Mouse (Mus musculus) cerebellum, postnatal 4 days (tissue): Measurements from ENCODE around the gene Cntf.
A peak's percentile ranks its signal among the peaks of the same experiment; 100 is the strongest.

Experiments
- DNase-seq, 2 experiments: peaks; one replicate each; pipeline ENCODE4 v3.0.0; 2022; ENCODE audit warnings: low spot score in 2 of 2, mixed read lengths in 1 of 2

Cntf gene

DNA sequence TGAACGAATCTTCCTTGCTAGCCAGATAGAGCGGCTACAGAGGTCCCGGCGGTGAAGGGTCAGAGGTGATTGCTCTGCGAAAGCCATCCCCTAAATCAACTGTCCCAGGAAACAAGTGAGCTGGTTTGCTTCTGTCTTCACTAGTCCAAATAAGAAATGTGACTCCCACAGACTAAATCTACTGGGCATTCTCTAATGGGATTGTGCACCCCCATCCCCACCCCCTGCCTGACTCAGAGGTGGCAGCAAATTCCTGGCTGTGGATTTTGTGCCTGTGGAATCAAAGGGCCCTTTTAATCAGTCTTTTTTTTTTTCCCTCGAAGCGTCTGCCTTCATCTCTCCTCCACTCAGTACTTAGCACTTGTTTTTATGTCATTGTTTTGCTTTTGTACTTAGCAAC, at the start of gene Cntf:
Gene Cntf, minus strand, starts transcription at position 325 of the 400 bp plus-strand sequence.
- no peak for DNase-seq

DNA sequence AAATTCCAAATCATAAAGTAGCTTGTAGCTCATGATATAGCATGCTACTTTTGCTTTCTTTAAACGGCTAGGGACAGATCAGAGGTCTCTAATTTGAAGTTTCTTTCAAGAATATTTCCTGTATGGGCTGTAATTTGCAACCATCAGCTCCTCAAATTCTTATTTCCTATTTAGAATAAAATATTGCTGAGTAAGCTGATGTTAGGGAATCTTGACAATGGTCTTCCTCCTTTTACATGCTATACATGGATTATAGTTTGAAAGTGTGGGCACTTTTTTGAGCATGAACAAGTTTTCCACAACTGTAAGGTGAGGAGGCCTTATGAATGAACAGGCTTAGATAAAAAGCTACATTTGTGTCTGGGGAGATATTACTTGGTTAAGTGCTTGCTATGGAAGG, 48.5 kb upstream of the Cntf start:
- no peak for DNase-seq

DNA sequence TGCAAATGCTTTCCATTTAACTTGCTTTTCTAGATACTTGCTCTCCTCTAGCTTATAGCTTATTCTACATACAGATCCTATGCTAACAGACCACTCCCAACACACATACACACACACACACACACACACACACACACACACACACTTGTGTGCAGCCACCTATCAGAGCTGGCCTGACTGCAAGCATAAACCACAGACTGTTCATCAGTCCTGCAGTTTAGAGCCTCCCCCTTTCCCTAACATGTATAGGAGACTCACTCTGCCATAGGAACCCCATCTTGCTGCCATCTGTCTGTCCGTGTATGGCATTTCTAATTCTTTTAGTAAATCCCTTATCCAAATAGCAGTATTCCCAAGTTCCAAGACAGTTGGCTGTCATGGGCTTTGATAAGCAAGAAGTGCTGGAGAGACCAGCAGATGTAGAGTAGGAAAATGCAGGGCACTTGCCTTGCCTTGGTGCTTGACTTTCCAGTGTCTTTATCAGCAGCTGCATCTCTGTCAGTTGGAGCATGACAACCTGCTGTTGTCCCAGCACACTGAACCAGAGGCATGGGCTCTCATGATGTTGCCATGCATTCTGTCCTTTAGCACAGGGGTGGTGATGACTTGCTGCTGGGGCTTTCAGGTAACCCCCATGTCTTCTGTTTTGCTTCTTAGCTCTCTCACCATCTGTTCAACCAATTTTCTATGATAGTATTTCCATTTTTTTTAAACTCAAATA, 47.4 kb upstream of the Cntf start:
- DNase-seq: no peak

DNA sequence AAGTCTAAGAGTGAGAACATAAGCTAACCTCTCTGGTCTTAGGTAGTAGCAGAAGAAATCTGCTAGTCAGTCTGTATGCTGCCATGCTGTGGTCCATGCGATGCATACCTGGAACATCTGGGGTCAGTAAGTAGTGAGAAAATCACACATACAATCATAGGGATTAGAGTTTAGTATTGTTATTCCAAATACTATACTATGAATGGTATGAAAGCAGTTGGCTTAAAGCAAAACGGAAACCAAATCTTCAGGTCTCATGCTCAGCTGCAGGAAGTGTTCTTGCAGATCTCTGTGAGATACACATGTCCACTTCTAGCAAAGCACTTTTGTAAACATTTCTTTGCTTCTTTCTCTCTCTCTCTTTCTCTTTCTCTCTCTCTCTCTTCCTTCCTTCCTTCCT, 40.8 kb upstream of the Cntf start:
- DNase-seq: no peak

DNA sequence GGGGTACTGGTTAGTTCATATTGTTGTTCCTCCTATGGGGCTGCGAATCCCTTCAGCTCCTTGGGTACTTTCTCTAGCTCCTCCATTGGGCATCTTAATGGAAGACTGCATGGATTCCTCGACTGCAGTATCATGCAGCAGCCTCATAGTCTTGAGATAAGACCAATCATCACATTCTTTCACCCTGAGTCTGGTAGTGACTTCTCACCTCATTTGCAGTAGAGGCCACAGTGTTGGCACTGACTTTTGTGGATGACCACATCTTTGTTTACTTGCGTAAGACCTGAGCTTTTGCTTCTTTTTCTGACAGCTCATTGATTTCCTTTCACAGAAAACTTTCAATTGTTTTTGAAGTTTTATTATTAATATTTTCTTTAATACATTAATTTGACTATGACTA, 40.3 kb upstream of the Cntf start:
- no peak for DNase-seq

DNA sequence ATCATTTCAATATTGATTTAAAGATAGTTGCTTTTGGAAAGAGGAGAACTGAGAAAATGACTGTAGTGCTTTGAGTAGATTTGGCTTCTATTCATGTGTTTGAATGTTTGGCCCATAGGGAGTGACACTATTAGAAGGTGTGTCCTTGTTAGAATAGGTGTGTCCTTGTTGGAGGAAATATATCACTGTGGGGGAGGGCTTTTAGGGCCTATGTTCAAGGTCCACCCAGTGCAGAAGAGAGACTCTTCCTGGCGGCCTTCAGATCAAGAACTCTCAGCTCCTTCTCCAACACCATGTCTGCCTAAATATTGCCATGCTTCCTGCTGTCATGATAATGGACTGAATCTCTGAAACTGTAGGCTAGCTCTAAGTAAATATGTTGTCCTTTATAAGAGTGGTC, 38.8 kb upstream of the Cntf start:
- no peak for DNase-seq

DNA sequence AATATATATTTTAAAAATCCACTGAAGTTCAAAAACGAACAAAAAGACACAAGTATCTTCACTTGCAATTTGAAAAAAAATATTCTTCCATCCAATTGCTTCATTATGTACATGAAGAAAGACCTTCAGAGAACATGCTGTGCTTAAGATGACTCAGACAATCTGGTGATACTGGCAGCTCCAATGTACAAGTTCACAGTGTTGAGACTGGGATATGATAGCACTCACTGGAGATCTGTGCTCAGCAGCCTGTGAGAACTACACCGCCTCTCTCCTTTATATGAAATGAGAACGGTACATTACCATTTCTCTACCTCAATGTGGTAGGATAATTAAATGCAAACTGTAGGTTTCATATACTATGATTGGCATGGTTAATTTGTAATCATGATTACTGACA, 37.4 kb upstream of the Cntf start:
- no peak for DNase-seq

DNA sequence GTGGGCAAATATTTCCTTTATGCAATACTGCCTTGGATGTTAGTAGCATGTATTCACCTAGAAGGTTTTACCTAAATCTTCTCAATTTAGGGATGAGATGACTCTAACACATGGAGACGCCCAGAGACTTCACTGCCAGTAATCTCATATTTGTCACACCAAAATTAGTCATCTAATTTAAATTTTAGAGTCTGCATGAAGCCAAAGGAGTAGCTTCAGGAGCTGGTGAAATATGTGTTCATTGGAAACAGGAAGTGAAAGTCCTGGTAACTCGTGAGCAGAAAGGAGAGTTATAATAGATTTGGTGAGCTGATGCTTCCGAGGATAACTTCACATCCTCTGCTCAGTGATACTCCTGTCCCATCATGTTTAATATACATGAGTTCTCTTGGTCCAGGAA, 35.6 kb upstream of the Cntf start:
- no peak for DNase-seq

DNA sequence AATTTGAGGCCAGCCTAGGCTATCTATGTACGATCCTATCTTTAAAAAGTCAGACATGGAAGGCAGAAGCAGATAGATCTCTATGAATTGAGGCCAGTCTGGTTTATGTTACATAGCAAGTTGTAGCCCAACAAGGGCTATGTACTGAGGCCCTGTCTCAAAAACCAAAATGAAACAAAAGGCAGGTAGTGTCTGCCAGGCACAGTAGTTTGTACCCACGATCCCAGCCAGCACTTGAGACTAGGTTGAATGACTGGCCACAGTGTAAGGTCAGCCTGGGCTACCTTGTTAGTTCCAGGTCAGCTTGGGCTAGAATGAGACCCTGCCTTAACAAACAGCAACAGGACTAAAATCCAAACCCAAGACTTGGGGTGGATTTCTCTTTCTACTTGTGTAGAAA, 35.2 kb upstream of the Cntf start:
- no peak for DNase-seq

DNA sequence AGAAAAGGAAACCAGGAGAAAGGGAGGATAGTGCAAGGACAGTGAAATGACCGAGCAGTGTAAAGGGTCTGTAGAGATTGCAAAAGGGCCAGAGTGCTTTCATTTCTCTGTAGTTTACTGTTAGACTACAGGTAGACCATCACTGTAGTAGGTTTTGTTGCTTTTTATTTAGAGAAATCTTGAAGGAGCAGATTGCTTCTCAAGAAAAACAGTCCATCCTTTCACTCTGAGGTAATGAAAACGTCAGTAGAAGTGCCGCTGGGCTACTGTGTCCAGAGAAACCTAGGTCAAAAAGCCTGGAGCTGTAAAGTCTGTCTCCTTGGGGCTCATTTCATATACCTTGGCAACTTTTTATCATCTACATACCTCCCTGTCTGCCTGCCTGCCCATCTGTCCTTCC, 33.6 kb upstream of the Cntf start:
- DNase-seq: no peak

DNA sequence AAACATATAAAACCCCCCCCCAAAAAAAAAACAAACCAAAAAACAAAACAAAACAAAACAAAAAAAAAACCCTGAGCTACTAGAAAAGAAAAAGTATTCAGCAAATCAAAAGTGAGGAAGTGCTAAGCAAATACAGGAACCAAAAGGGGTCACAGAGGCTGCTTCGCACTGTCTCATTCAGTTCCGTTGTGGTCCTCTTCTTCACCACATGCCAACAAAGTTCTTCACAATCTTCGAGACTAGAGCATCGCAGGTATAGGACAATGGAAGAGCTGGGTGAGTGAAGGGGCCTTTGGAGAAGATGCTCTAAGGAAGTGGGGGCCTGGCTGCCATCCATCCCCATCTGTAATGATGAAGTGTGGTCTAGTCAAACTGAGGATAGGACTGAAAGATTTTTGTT, 33.0 kb upstream of the Cntf start:
- DNase-seq: no peak

DNA sequence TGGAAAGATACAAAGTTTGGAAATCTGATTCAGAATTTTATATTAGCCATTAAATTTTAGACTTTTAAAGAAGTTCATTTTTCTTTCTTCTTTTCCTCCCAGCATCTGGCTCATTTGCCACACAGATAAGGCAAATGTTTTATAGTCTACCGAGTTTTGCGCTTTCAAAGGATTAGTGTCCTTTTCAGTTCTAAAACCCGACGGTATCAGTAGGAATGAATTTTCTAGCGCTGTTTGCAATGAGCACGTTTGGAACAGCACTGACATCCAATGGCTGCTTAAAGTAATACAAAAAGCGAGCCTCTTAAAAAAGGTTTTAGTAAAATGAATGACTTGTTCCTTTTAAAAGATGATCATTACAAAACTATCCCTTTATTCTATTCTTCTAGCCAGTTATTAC, 31.6 kb upstream of the Cntf start:
- DNase-seq: peak in 1 of 2 experiments; percentile 8

DNA sequence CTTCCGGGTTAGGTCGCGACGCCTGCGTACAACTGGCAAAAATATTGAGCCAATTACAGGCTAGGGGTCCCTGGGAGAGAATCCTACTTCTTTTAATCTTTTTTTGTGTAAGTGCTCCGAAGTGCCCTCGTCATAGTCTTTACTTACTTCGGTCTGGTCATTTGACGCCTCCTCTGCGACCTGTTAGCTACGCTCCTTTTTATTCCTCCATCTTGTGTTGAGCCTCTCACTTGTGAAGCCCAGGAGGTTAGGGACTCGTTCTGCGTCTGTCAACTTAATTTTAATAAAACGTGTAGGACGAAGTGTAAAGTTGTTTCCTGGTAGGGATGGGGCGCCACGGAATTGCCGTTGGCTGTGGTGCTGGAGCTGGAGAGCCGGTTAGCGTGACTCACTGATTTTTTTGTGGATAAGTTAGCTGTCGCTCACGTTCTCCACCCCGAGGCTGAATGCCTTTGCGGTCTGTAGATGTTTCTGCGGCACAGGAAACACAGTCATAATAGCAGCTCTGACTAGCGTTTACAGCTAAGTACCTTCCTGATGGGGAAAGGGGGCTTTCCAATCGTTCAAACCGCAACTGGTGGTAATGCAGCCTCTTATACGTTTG, 31.0 kb upstream of the Cntf start:
- DNase-seq: peak in 1 of 2 experiments; percentile 28

DNA sequence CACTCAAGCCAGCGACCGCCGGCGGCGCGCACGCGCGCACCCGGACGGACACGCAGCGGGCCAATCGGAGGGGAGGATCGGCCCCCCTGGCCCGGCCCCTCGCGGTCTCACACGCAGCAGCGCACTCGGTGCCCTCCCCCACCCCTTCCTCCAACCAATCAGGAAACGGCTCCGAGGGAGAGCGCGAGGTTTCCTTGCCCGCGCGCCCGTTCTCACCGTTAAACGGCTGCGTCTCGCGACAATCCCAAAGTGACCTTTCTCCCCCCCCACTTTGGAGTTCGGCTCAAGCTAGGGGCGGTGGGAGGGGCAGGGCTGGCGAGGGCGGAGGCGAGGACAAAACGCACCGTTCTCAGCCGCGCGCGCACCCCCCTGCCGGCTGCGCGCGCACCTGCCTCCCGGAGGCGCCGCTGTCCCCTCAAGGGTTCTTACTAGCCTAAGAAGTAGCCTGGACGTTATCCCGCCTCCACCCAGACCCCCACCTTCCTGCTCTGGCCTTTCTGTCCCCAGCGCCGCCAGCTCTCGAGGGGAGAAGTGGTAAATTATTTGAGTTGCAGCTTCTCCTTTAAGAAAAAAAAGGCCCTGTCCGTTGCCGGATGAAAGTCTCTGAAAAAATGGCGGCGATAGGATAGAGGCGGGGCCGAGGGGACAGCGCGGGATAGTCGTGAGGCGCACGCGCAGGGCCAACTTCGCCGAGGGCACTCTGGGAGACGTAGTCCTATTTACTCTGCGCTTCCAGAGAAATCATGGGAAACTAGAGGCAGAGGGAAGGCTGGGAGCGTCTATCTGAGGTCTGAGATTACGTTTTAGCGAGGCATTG, 30.3 kb upstream of the Cntf start, which contains the start of the genes Zfp91 and Lpxn:
Gene Zfp91, minus strand, starts transcription at position 616 of the 817 bp plus-strand sequence.
Gene Lpxn, plus strand, starts transcription at position 683 of the 817 bp plus-strand sequence.
- DNase-seq: peak; percentile 90 to 97

DNA sequence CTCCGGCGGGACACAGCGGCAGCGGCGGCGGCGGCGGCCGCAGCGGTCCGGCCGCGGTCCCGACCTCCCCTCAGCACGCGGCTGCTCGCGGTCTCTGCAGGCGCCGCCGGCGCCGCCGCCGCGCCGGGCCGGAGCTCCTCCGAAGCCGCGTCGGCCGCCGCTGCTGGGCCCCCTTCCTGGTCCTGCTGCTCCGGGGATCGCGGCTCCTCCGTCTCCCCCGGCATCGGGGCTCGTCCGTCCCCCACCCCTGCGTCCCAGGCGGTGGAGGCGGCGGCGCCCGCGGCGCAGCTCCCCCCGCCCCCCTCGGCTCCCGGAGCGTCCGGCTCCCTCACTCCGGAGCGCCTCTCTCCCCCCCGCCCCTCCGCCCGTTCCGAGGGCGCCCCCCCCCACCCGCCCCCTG, 29.7 kb upstream of the Cntf start:
- no peak for DNase-seq

DNA sequence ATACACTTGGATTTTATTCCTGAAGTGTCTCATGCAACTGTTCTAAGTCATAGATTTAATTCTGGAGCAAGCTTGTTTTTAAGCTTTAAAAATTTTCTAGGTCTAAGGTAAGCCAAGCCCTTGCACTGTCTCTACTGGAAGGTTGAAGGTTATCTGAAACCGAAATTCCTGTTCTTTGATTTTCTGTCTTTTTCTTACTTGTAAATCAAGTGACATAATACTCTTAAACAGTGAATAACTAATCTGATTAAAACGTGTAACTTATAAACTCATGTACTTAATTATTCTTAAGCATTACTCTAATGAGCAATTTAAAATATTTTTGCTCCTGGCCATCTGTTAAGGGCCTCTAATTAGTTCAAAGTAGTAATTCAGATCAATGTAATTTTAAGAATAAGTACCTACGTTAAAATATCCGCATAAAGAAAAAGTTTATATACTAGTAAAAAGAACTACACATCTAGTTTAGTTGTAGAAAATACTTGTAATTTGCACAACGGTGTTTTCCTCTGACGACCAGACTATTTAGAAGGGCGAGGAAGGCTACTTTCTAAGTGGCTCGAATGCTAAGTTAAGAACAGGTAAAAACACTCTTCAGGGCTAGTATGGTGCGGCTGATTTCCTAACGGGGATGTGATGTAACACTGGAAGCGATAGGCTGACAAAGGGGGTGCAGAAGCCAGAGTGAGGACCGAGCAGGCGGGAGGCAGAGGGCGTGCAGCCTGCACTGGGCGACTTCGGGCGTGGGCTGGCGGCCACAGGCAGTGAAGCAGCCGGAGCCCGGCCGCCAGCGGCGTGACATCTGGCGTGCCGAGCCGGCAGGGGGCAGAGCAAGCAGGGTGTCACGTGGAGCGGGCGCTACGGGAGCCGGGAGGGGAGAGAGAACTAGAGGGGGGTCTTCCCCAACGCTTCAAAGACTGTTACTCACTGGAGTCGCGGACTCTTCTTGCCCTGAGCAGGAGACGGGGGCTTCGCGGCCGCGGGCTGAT, 28.9 kb upstream of the Cntf start:
- peak; percentile 87 to 88 for DNase-seq

DNA sequence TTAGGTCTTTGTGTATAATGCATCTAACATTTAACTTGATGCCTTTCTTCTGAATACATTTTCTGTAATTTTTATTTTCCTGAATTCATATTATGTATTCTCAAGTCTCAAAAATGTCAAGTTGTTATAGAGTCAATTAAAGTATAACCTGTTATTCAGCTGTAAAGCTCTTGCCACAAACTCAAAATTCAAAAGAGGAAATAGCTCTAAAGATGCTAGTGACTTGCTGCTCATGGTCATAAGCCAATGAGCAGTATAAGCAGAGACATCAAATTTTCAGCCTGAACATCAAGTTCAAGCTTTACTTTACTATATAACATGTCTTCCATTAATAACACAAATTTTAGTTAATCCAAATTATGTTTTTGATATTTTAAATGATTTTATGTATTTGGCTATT, 26.9 kb upstream of the Cntf start:
- no peak for DNase-seq

DNA sequence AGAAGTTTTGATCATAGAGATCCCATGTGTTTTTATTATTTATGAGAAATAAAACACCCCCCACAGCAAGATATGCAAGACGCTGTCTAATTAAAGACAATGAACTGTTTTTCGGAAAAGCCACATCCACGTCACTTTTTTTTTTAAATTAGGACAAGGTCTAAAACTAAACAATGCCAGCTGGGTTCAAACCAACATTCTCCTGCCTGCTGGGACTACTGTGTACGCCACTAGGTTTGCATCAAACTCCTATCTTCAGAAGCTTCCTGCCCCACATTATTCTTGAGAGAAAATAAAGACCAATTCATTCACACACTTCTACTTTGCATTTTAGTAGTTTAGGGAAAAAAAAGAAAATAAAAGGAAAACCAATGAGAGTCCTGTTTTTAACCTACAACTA, 22.3 kb upstream of the Cntf start:
- no peak for DNase-seq

DNA sequence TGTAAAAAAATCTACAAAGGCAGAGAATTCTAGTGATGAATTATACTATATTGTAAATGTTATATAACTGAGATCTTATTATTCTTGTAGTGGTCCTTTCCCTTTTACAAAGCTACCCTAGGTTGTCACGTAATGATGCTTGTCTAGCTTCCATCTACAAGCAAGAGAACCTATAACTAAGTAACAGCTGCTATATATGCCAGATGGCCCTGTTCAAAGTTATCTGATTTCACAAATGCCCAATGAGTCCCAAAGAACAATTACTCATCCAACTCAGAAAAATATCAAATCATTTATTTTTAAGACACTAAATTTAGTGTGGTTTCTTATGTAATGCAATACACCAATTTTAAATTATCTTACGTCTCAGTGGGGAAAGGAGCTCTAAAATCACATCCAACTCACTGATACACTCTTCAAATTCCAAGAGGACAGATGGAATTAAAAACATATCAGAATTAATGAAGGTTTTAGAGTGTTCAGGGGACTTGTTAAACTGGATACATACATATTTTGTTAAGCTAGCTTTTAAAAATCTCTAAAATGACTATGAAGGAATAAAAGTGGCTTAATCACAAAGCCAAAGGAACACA, 21.5 kb upstream of the Cntf start:
- no peak for DNase-seq

DNA sequence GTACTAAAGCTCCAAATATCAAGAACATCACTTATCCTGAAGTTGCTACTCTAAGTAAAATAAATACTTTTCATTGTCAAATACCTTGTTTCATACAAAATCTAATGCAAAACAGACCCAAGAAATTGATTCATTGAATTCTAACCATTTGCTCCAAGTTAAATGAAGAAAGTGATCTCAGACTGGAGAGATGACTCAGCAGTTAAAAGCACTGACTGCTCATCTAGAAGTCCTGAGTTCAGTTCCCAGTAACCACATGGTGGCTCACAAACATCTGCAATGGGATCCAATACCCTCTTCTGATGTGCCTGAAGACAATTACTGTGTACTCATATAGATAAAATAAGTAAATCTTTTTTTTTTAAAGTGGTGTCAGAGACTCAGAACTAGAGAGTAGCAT, 15.0 kb upstream of the Cntf start:
- DNase-seq: no peak

DNA sequence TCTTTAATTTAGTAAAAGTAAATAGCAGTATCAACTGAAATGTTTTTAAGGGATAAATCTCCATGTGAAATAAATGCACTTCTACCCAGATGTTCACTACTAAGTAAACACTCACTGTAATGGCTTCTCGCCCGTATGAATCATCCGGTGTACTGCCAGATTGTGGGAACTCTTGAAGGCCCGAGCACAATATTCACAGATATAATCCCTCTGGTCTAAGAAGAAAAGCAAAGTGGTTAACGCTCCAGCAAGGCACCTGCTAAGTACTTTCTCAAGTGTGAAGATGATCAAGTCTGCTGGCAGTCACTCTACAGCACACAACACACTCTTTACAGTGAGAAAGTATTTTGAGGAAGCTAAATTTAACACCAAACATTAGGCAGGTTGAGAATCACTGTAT, 5.5 kb upstream of the Cntf start:
- DNase-seq: no peak
